Mouse (Mus musculus): ENCODE measurements at regions not wholly inside any gene's neighbourhood (a gene's known extent, or its start where the extent isn't known, plus 50 kb on each side); places are given as distances from the start of the nearest gene placed in this dataset.

DNA sequence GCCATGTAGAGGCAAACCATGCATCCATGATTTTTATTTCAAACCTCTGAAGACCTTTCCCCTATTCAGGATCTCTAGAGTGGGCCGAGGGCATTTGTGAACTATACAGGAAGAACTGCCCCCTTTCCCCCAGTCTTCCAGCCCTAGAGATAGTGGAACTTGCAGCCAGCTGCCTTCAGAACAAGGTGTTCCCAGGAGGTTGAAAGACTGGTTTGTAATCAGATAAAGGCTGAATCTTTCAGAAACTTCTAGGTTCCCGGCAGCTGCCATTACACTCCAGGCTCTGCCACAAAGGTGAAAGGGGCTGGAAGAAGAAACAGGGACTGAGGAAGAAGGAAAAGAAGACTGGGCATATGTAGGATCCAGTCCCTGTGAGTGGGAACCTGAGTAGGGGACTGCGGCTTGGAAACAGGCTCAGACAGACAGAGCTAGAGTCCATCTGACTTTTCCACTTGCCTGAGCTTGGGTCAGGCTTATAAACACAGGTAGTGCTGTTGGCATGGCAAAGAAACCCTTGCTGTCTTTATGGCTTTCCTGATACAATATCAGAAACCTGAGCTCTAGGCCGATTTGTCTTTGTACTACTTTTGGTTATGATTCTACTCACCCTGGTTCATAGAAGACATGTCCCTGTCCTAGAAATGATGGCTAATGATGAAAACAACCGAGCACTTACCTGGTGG lies 1153.9 kb upstream of the A1bg start:
- Histone ChIP-seq H3K27me3 (ENCODE audit: control insufficient read depth, insufficient read depth, low read length) (no peaks in the 10 kb centered on the region), H3K36me3 (ENCODE audit: control insufficient read depth, insufficient read depth, low read length) (no peaks in the 10 kb centered on the region), H3K4me3 (ENCODE audit: extremely low read depth, insufficient read depth, insufficient read length) (no peak overlapping the region), H3K27ac (ENCODE audit: insufficient read depth, low read length) (no peak overlapping the region), H3K4me1 (ENCODE audit: control insufficient read depth, insufficient read depth, insufficient read length) (no peaks in the 10 kb centered on the region)
- WGBS, result 88% methylated on average over 5 of the region's 5 CpGs
- TF ChIP-seq POLR2A (IDR thresholded peaks at IDR 0.05; ENCODE audit: low read depth, low read length), result no peak
- no peak for TF ChIP-seq CTCF (IDR thresholded peaks at IDR 0.05; ENCODE audit: extremely low read depth, insufficient read depth, insufficient read length, insufficient replicate concordance)
- no peak for DNase-seq (ENCODE audit: low read depth in 1 of 2, low spot score in 2 of 2)

GRCm38 (mm10) chr15:62074735-62075134 lies 1151.9 kb upstream of the A1bg start:
- Histone ChIP-seq H3K27me3 (ENCODE audit: control insufficient read depth, insufficient read depth, low read length) (no peaks in the 10 kb centered on the region), H3K4me1 (ENCODE audit: control insufficient read depth, insufficient read depth, insufficient read length) (no peaks in the 10 kb centered on the region), H3K27ac (ENCODE audit: insufficient read depth, low read length) (no peak overlapping the region), H3K36me3 (ENCODE audit: control insufficient read depth, insufficient read depth, low read length) (no peaks in the 10 kb centered on the region), H3K4me3 (ENCODE audit: extremely low read depth, insufficient read depth, insufficient read length) (no peak overlapping the region)
- WGBS, result 94% methylated on average over 4 of the region's 4 CpGs
- TF ChIP-seq POLR2A (IDR thresholded peaks at IDR 0.05; ENCODE audit: low read depth, low read length), result no peak
- no peak for TF ChIP-seq CTCF (IDR thresholded peaks at IDR 0.05; ENCODE audit: extremely low read depth, insufficient read depth, insufficient read length, insufficient replicate concordance)
- DNase-seq (ENCODE audit: low read depth in 1 of 2, low spot score in 2 of 2), result no peak

GRCm38 (mm10) chr15:62073595-62073994 lies 1150.8 kb upstream of the A1bg start:
- 84% methylated on average over 5 of the region's 5 CpGs for WGBS
- TF ChIP-seq CTCF (IDR thresholded peaks at IDR 0.05; ENCODE audit: extremely low read depth, insufficient read depth, insufficient read length, insufficient replicate concordance), result no peak
- no peak for TF ChIP-seq POLR2A (IDR thresholded peaks at IDR 0.05; ENCODE audit: low read depth, low read length)
- Histone ChIP-seq H3K36me3 (ENCODE audit: control insufficient read depth, insufficient read depth, low read length) (no peaks in the 10 kb centered on the region), H3K4me1 (ENCODE audit: control insufficient read depth, insufficient read depth, insufficient read length) (no peaks in the 10 kb centered on the region), H3K27me3 (ENCODE audit: control insufficient read depth, insufficient read depth, low read length) (no peaks in the 10 kb centered on the region), H3K4me3 (ENCODE audit: extremely low read depth, insufficient read depth, insufficient read length) (no peak overlapping the region), H3K27ac (ENCODE audit: insufficient read depth, low read length) (no peak overlapping the region)
- DNase-seq (ENCODE audit: low read depth in 1 of 2, low spot score in 2 of 2), result no peak

- no peaks in the 10 kb centered on the region; the same call in 1 of the 2 replicates for H3K4me1 ChIP-seq (ENCODE audit: control insufficient read depth, insufficient read depth, insufficient read length)
- H3K27ac ChIP-seq (ENCODE audit: insufficient read depth, low read length), result no peak overlapping the region
- no peak for TF ChIP-seq POLR2A (IDR thresholded peaks at IDR 0.05; ENCODE audit: low read depth, low read length)
- no peak for TF ChIP-seq CTCF (IDR thresholded peaks at IDR 0.05; ENCODE audit: extremely low read depth, insufficient read depth, insufficient read length, insufficient replicate concordance)
- DNase-seq (ENCODE audit: low read depth in 1 of 2, low spot score in 2 of 2), result no peak
- H3K27me3 ChIP-seq (ENCODE audit: control insufficient read depth, insufficient read depth, low read length), result no peaks in the 10 kb centered on the region
- WGBS, result 77% methylated on average over 2 of the region's 2 CpGs
- no peak overlapping the region for H3K4me3 ChIP-seq (ENCODE audit: extremely low read depth, insufficient read depth, insufficient read length)
- no peaks in the 10 kb centered on the region for H3K36me3 ChIP-seq (ENCODE audit: control insufficient read depth, insufficient read depth, low read length)
These were observed 1148.5 kb upstream of the A1bg start for GRCm38 (mm10) chr15:62071311-62071710.

- no peak overlapping the region for H3K27ac ChIP-seq (ENCODE audit: insufficient read depth, low read length)
- H3K4me1 ChIP-seq (ENCODE audit: control insufficient read depth, insufficient read depth, insufficient read length), result no peaks in the 10 kb centered on the region; the same call in 1 of the 2 replicates
- DNase-seq (ENCODE audit: low read depth in 1 of 2, low spot score in 2 of 2), result no peak
- no peaks in the 10 kb centered on the region for H3K36me3 ChIP-seq (ENCODE audit: control insufficient read depth, insufficient read depth, low read length)
- 91% methylated on average over 11 of the region's 11 CpGs for WGBS
- TF ChIP-seq CTCF (IDR thresholded peaks at IDR 0.05; ENCODE audit: extremely low read depth, insufficient read depth, insufficient read length, insufficient replicate concordance), result no peak
- TF ChIP-seq POLR2A (IDR thresholded peaks at IDR 0.05; ENCODE audit: low read depth, low read length), result no peak
- H3K27me3 ChIP-seq (ENCODE audit: control insufficient read depth, insufficient read depth, low read length), result no peaks in the 10 kb centered on the region
- no peak overlapping the region for H3K4me3 ChIP-seq (ENCODE audit: extremely low read depth, insufficient read depth, insufficient read length)
These were observed 1145.8 kb upstream of the A1bg start for GRCm38 (mm10) chr15:62068422-62069160.

DNA sequence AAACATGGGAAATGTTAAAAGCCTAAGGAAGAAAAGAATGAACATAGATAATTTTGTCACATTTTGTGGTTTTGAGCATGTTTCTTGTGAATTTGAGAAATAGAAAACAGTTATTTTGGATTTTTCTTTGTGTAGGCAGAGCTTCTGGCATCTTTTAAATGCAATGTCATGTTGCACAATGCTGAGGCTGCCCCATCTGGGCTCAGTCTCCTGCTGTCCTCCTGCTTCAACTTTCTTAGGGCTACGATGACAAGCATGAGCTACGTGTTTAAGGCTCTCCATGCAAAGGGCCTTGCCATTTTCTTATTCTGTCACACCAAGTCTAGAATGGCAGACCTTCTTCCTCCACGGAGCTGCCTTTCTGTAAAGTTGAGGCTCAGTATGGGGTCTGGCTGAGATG lies 1141.6 kb upstream of the A1bg start:
- no peak overlapping the region for H3K4me3 ChIP-seq (ENCODE audit: extremely low read depth, insufficient read depth, insufficient read length)
- 96% methylated on average over 3 of the region's 3 CpGs for WGBS
- no peaks in the 10 kb centered on the region for H3K36me3 ChIP-seq (ENCODE audit: control insufficient read depth, insufficient read depth, low read length)
- no peak for DNase-seq (ENCODE audit: low read depth in 1 of 2, low spot score in 2 of 2)
- no peaks in the 10 kb centered on the region; the same call in 1 of the 2 replicates for H3K4me1 ChIP-seq (ENCODE audit: control insufficient read depth, insufficient read depth, insufficient read length)
- TF ChIP-seq CTCF (IDR thresholded peaks at IDR 0.05; ENCODE audit: extremely low read depth, insufficient read depth, insufficient read length, insufficient replicate concordance), result no peak
- TF ChIP-seq POLR2A (IDR thresholded peaks at IDR 0.05; ENCODE audit: low read depth, low read length), result no peak
- no peaks in the 10 kb centered on the region for H3K27me3 ChIP-seq (ENCODE audit: control insufficient read depth, insufficient read depth, low read length)
- H3K27ac ChIP-seq (ENCODE audit: insufficient read depth, low read length), result no peak overlapping the region

DNA sequence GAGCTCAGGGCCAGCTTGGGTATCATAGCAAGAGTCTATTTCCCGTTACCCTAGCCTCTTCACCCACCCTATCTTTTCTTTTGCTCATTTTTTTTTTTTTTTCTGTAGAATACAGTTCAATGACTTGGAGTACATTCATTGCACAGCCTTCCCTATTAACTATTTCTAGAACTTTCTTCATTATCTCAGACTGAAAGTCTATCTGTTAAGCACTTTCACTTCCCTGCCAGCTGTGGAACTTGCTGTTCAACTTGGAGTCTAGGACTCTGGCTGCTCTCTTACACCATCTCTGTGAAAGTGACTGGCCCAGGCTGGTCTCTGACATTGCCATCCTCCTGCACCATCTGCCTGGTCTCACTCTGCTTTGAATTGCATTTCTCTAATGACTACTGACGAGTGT lies 1134.6 kb upstream of the A1bg start:
- WGBS, result 77% methylated on average over 2 of the region's 2 CpGs
- no peak for DNase-seq (ENCODE audit: low read depth in 1 of 2, low spot score in 2 of 2)
- H3K27me3 ChIP-seq (ENCODE audit: control insufficient read depth, insufficient read depth, low read length), result no peaks in the 10 kb centered on the region
- H3K27ac ChIP-seq (ENCODE audit: insufficient read depth, low read length), result no peak overlapping the region
- peaks cover 6% of the 10 kb centered on the region; the same call in 1 of the 2 replicates for H3K4me1 ChIP-seq (ENCODE audit: control insufficient read depth, insufficient read depth, insufficient read length)
- TF ChIP-seq CTCF (IDR thresholded peaks at IDR 0.05; ENCODE audit: extremely low read depth, insufficient read depth, insufficient read length, insufficient replicate concordance), result no peak
- TF ChIP-seq POLR2A (IDR thresholded peaks at IDR 0.05; ENCODE audit: low read depth, low read length), result no peak
- H3K4me3 ChIP-seq (ENCODE audit: extremely low read depth, insufficient read depth, insufficient read length), result no peak overlapping the region
- no peaks in the 10 kb centered on the region for H3K36me3 ChIP-seq (ENCODE audit: control insufficient read depth, insufficient read depth, low read length)

Data from spleen, adult 2 months (tissue).